Mouse (Mus musculus) kidney, adult 11 months (tissue): ENCODE measurements around the gene Rfc4.

Experiments
- DNase-seq: peaks from one replicate; pipeline ENCODE4 v3.0.0; 2022

Gene Rfc4

DNA sequence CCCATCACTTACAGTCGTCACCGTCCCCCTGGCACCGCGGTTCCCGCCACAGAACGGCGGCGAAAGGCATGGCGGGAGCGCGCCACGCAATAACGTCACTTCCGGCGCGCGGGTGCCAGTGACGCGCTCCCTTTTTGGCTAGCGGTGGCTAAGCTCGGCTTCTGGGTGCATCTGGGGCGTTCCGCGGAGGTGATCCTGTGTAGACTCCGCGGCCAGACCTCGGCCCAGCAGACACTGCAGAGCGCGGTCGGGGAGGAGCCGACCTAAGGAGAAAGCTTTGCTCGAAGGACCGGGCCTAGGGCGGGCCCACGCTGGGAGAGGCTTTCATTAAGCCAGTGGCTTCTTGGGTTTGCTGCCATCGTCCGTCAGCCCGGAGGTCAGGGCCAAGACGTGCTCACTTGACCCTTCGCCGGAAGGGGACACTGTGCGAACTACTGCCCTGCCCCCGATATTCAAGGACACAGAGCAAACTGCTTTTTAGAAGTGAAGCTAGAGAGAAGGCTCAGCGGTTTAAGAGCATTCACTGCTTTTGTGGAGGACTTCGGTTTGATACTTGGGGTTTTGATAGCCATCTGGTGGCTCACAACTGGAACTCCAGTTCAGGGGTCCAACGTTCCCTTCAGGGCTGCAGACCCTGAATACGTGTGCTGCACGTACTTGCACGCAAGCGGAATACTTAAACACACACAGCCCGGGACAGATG is at the start of gene Rfc4:
TSS of gene Rfc4 (minus strand) at position 65 of the 703 bp plus-strand sequence.
- DNase-seq = peak; percentile 88

DNA sequence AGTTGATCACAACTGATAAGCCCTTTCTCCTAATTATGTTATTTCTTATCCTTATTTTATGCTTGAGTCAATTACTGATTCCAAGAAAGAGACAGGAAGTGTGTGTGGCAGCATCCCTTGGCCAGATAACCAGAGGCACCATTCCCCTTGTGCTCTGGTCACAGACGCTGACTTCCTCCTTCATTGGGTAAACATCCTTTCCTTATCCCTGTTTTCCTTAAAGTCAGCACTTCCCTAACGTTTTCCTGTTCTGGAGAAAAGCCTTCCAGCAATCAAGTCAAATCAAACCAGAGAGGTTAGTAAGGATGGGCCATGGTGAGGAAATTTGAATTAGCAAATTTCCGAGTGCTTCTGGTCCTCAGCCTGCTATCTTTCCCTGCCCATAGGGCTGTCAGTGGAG is 48.4 kb upstream of the Rfc4 start:
- no peak for DNase-seq

DNA sequence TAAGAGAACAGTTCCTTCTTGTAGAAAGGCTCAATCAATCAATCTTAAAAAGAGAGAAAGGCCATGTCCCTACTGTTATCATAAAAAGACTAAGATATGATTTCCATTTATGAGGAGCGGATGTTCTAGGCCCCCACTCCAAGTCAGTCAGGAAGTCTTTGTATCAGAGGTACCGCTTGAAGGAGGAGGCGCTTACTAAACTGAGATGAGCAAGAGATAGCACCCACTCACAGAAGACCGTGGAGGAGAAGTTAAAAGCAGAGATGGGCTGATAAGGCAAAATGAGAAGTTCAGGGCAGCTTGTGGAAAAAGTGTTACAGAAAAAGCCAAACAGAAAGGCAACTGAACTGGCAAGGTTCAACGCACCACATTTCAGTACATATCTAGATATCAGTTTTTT is 47.3 kb upstream of the Rfc4 start:
- no peak for DNase-seq

DNA sequence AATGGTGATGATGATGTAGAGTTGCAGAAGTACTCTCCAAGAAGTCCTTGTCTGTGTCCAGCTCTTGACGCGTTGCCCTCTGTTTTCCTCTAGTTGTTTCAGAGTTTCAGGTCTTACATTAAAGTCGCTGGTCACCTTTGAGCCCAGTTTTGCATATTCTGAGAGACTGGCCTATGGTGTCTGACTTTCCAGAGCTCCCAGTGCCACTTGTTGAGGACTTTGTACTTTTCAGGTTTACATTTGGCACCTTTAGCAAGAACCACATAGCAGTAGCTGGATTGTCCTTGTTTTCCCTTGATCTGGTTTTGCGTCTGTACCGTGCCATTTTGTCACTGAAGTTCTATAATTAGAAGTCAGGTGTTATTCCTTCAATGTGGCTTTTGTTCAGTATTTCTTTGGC is 46.4 kb upstream of the Rfc4 start:
- DNase-seq = peak; percentile 12

DNA sequence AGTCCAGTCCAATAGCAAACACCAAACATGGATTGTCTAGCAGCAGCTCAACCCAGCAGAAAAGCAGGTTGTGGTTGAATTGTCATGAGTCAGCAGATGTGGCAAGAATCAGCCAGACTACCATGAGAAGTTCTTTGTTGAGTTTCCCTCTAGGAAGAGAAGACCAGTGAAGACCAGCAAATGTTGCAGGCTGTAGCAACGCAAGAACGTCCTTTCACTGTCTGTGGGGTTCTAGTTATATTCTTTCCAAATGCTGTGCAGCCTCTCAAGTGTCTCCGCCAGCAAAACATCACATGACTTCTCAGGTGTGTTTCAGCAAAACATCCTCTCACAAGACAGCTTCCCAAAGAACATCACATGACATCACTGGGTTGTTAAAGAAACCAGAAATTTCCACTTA is 43.3 kb upstream of the Rfc4 start:
- no peak for DNase-seq

DNA sequence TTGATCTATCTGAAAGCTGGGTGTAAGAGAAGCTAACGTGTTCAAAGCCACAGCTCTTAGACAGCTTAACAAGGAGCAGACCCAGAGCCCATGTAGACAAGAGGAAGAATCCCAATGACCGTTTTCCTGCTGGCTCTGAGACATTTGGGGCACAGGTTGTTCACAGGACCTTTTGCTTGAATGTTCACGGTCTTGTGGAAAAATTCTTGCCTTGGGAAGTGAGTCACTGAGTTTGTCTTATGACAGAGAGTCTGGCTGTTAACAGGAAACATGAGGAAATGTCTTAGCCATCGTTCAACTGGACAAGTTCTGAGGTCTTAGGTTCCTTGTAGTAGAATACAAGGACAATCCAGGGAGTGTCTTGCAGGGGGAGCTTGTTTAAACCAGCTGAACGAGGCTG is 39.5 kb upstream of the Rfc4 start:
- peak; percentile 43 for DNase-seq

DNA sequence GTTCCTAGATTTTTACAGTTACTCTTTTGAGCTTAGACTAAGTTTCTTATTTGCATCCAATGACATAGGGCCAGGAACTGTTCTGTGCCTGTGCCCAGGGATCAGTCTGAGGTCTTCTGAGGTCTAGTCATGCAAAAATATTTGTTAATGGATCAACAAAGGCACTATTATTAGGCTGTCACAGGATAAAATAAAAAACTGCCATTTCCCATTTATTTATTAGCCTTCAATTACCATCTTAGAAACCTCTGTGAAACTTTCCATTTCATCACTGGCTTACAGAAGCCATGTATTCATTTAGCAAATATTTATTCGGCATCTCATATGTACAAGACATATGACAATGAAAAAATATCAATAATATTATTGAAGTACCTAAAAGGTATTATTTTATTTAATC is 39.1 kb upstream of the Rfc4 start:
- DNase-seq = no peak

DNA sequence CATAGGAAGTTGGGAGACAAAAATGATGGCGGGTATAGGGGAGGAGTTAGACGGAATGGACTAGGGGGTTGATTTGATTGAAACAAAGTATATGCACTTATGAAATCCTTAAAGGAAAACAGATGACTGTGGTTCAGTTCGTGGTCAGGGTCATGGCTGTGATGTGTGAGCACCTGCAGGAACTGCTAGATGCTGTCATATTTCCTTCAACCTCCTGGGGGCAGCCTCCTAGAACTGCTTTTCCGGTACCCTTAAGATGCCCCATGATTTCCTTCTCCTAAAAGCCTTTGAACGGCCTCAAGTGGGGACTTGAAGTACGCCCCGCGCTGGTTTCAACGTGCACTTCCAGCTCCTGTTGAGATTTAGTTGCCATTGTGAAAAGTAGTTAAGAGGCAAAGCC is 37.9 kb upstream of the Rfc4 start:
- DNase-seq = no peak

DNA sequence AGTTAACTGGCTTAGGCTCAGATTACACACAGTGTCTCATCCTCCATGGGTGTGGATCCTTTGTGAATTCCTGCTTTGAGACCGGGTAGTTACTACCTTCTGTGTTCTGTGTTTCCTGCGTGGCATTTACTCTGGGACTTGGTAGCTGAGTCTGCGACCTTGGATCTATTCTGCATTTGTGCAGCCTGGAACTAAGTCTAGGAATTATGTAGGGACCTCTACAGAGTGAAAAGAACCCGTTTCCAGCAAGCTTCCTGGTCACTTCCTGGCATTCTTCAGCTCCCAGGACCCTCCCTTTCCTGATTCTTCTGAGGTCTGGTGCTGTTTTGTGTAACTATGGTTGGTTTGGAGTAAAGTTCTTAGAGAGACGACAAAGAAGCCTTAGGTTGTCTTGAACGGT is 36.9 kb upstream of the Rfc4 start:
- DNase-seq = peak; percentile 20

DNA sequence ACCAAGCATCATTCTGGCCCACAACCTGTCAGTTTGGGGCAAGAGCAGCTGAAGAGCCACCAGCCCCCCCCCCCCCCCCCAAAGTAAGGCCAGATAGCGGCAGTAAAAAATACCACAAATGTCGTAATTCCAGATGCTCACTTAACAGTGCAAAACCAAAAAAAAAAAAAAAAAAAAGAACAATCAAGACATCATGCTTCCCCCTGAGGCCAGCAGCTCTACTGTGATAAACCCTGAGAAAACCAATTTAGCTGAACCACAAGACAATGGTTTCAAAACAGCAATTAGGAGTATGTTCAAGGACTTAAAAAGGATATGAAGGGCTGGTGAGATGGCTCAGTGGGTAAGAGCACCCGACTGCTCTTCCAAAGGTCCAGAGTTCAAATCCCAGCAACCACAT is 34.6 kb upstream of the Rfc4 start:
- no peak for DNase-seq

DNA sequence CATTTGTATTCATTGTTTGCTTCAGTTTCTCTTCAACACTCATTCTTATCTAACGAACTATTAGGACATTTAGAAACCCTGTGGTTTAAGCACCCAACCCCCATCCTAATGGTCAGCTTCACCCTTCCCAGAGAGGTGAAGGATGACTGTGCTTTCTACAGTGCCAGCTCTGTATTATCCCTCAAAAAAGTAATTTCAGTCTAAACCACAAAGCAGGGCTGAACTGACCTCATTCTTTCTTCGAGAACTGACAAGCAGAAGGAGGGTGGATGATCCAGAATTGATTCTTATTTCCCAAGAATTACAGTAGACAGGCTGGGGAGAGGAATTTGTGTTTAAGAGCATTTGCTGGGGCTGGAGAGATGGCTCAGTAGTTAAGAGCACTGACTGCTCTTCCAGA is 32.2 kb upstream of the Rfc4 start:
- no peak for DNase-seq

DNA sequence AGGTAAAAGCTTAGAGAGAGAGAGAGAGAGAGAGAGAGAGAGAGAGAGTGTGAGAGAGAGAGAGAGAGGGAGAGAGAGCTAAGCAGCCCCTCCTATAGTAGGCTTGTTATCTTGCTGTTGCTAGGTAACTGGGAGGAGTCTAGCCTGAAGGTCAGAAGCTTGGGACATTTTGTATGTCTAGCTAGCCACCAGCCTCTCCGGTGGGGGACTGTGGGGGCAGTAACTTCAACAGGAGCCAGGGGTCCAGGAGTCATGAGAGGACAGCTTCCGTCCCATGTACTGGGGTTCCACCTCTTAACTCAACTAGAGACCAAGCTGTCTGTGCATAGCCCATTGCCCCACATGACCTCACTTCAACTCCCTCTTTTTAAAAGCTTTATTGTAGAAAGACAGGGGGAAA is 31.4 kb upstream of the Rfc4 start:
- no peak for DNase-seq

DNA sequence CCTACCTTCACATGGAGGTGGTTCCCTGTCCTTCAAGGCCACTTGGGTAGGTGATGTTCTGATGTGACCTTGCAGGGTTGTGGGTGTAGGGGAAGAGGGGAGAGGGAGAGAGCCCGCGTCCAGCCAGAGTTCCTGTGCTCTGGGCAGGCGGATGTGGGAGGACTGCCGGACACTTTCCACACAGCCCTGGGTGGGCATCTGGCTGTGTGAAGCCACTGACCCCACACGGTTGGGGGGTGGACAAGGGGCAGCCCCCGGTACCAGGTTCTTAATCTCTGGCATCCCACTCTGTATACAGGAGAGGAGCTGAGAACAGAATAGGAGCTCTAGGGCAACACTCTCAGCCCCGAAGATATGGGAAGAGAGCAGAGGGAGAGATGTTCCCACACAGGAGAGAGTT is 30.8 kb upstream of the Rfc4 start:
- DNase-seq = no peak

DNA sequence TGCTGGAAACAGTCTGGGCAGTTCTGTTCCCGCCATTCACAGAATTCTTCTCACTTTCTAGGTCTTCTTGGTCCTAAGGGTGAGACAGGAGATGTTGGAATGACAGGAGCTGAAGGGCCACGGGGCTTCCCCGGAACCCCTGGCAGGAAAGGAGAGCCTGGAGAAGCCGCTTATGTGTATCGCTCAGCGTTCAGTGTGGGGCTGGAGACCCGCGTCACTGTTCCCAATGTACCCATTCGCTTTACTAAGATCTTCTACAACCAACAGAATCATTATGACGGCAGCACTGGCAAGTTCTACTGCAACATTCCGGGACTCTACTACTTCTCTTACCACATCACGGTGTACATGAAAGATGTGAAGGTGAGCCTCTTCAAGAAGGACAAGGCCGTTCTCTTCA is 29.5 kb upstream of the Rfc4 start:
- no peak for DNase-seq

DNA sequence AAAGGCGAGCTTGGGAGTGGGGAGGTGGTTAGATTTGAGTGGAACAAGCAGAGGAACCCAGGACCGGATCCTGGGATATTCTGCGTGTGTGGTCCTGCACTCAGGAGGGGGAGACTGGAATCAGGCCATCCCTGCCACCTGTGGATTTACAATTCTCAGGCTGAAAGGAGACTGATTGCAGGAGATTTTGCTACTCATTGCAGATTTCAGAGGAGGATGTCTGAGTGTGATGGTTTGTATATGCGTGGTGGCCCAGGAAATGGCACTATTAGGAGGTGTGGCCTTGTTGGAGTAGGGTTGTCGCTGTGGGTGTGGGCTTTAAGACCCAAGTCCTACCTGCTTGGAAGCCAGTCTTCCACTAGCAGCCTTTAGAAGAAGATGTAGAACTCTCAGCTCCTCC is 26.7 kb upstream of the Rfc4 start:
- no peak for DNase-seq

DNA sequence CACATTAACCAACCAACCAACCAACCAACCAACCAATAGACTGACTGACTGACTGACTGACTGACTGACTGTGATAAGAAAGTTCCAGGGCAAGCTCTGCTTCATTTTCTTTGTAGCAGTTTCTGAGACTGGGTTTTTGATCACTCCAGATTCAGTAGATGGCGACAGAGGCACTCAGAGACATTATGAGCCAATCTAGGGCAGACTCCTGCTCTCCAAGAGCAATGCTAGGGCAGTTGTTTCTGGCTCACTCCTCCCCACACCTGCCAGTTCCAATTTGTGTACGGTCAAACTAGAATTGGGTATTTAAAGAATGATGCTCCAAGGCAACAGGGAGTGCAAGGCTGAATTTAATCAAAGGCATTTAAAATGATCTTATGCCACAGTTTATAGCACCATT is 23.9 kb upstream of the Rfc4 start:
- DNase-seq = peak; percentile 49

DNA sequence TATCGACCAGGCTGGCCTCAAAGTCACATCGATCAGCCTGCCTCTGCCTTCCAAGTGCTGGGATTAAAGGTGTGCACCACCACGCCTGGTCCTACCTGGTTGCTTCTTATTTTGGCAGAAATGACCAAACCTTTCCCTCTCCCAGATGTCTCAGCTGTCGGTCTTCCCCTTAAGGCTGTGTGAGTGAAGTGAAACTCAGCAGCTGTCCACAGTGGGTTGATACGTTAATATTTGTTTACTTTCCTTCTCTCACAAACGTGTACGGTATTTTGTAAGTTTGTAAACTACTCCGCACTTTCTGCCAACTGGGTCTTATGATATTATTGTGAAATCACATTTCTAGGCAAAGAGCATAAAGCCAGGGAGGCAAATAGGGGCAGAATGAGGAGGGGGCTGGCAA is 21.9 kb upstream of the Rfc4 start:
- no peak for DNase-seq

DNA sequence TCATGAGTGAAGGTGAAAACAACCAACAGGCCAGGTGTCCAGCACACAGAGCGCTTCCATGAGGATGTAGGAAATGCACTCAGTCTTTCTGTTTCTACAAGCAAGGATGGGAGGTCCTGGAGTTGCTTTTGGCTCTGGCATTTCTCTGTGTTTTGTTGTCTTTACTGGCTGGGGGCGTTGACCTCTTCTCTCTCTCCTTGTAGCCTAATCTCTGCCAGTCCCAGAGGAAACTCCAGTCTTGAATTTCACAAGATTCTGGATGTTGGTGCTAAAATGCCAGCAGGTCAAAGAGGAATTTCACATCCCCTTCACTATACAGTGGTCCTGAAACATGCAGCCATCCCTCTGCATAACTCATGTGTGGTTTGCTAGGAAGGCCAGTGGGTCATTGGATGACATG is 21.4 kb upstream of the Rfc4 start:
- DNase-seq = no peak

DNA sequence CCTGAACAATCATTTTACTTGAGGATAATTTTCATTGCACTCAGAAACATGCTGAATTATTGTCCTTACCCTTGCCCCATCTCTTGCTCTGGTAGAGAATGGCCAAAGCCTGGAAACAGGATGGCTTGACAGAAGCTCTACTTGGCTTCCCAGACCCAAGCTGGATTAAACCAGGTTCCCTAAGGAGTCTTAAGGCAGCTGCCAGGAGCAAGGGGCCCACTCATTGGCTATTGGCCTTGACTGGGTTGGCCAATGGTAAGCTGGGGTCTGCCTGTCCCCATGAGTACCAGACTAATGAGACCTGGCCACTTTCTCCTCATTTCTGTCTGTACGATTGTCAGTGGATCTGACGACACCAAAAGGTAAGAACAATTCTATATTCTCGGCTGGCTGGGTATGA is 18.7 kb upstream of the Rfc4 start, which contains the start of gene Adipoq:
TSS of gene Adipoq (plus strand) at position 257 of the 400 bp plus-strand sequence.
- no peak for DNase-seq

DNA sequence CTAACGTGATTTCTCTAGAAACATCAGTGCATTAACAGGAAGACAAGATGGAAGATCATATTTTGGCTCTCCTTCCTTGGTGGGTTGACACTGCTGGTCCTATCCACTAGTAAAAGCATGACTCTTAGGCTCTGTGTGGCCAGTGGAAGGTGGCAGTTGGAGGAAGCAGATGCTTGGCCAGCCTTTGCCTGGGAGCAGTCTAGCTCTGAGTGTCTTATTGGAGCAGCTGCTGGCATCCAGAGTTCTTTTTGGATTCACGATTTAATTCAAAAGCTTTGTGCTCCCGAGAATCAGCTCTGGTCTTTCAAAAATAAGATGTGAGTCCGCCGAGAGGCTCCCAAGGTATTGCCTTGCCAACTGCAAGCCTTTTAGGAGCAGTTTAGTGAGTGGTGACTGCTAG is 17.7 kb upstream of the Rfc4 start:
- no peak for DNase-seq

DNA sequence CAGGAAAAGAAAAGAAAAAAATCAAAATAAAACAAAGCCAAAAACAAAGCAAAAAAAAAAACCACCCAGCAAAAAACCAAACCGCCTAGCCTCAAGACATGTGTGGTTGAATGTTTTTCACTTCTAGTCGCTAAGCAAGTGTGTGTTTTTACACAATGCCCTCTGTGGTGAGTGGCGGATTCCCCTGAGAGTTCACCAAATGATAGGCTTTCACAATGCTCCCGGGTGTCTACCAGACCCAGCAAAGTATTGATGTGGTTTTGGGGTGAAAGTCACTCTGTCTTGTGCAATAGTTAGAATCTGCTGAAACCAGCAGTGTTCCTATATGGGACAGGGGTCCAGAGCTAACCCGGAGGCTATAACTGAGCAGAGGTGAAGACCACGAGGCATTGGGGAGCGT is 16.8 kb upstream of the Rfc4 start:
- no peak for DNase-seq

DNA sequence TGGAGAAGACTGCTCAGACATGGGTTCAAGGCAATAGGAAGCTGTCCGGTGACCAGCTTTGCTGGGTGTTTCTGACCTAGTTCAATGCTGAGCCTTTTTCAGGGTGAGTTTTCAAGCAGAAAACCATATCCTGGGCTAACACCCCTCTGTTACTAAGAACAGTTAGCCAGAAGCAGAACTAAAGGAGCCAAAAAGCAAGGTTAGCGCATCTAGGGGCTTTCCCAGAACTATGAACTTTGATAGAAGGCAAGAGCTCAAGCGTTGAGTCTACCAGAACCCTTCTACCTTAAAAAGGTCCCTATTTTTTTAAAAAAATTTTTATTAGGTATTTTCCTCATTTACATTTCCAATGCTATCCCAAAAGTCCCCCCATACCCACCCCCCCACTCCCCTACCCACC is 13.4 kb upstream of the Rfc4 start:
- no peak for DNase-seq

DNA sequence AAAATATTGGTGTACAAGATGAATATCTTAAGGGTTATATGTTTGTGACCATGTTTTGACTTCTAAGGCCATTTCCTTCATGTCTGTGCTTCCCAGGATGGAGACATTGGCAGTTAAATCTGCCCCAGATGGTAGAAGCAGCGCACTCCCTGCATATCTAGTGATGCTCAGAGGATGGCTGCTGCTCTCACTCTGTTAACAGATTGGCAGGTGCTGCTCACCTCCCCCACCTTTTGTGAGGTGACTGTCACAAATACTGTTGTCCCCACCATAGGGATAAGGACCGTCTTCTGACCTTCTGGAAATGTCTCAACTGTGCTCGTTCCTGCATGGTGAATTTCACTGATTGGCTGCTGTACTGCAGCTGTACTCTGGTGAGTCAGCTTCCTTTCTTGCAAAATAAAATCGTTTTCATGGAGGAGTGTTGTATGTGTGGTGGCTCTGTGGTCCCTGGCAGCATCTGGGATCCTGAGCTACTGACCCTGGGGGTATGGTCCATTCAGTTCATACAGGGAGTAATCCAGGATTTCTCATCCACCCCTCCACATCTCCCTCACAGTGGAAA is 9.0 kb upstream of the Rfc4 start:
- no peak for DNase-seq

DNA sequence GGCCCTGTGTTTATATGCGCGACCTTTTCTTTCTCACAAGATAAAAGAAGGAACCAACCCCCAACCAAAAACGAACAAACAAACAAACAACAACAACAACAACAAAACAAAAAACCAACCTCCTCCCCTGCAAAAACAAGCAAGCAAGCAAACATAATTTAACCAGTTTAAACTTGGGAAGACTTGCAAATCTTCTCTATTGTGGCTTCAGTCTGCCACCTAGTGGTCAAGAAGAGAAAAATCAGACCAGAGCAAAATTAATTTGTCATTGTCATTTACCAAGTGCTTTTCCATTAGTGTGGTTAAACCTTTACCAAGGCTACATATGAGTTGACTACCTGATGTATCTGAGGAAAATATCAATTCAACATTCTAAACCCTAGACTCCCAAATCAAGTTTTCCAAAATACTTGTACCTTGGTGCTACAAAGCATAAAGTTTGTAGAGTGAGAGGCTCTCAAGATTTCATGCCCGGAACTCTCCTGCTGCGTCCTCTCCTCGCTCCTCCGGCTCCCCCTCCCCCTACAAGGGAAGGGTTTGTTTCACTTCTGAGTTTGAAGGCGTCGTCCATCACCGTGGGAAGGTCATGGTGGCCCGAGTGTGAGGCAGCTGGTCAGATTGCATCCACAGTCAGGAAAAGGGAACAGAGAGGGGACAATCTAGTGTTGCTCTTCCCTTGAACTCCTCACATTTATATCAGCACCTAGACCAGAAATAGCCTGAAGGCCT is 8.0 kb upstream of the Rfc4 start:
- DNase-seq = no peak

DNA sequence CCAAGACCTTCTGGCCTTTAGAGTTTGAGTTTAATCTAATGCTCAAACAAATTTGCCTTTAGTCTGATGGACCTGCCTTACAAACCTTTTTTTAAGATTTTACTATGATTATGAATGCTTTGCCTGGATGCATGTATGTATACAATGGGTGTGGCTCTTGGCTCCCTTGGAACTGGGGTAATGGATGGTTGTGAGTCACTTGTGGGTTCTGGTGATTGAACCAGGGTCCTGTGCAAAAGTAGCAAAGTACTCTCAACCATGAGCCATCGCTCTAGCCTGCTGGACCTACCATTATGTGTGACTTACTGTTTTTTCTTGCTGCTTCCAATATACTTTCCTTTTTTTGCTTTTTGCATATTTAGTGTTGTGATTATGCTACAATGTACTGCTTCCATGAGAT is 4.8 kb upstream of the Rfc4 start:
- no peak for DNase-seq
